Mouse (Mus musculus): Measurements from ENCODE around the gene Supt3.

Supt3 gene

GRCm38 (mm10) chr17:45054526-45054925, 277.6 kb downstream of the Supt3 start:
- DNase-seq (ENCODE audit: low spot score in 2 of 2): no peak

- no peak for DNase-seq (ENCODE audit: low spot score in 2 of 2)
These were observed 279.9 kb downstream of the Supt3 start for GRCm38 (mm10) chr17:45056894-45057293.

GRCm38 (mm10) chr17:45057780-45058179, 280.8 kb downstream of the Supt3 start:
- no peak for DNase-seq (ENCODE audit: low spot score in 2 of 2)

- no peak for DNase-seq (ENCODE audit: low spot score in 2 of 2)
These were observed 281.8 kb downstream of the Supt3 start for GRCm38 (mm10) chr17:45058566-45059363.

- no peak for DNase-seq (ENCODE audit: low spot score in 2 of 2)
These were observed 286.8 kb downstream of the Supt3 start for GRCm38 (mm10) chr17:45063776-45064175.

- DNase-seq (ENCODE audit: low spot score in 2 of 2): no peak
These were observed 288.5 kb downstream of the Supt3 start for GRCm38 (mm10) chr17:45065465-45065864.

- no peak for DNase-seq (ENCODE audit: low spot score in 2 of 2)
These were observed 290.5 kb downstream of the Supt3 start for GRCm38 (mm10) chr17:45067441-45067840.

GRCm38 (mm10) chr17:45068321-45068720, 291.4 kb downstream of the Supt3 start:
- DNase-seq (ENCODE audit: low spot score in 2 of 2): no peak

GRCm38 (mm10) chr17:45072495-45073347, 295.8 kb downstream of the Supt3 start:
- no peak for DNase-seq (ENCODE audit: low spot score in 2 of 2)

- DNase-seq (ENCODE audit: low spot score in 2 of 2): no peak
These were observed 296.3 kb downstream of the Supt3 start for GRCm38 (mm10) chr17:45073348-45073634.

- no peak for DNase-seq (ENCODE audit: low spot score in 2 of 2)
These were observed 296.8 kb downstream of the Supt3 start for GRCm38 (mm10) chr17:45073779-45074178.

- no peak for DNase-seq (ENCODE audit: low spot score in 2 of 2)
These were observed 300.0 kb downstream of the Supt3 start for GRCm38 (mm10) chr17:45076951-45077350.

- no peak for DNase-seq (ENCODE audit: low spot score in 2 of 2)
These were observed 301.1 kb downstream of the Supt3 start for GRCm38 (mm10) chr17:45077921-45078640.

- no peak for DNase-seq (ENCODE audit: low spot score in 2 of 2)
These were observed 304.6 kb downstream of the Supt3 start for GRCm38 (mm10) chr17:45081521-45081920.

- no peak for DNase-seq (ENCODE audit: low spot score in 2 of 2)
These were observed 305.1 kb downstream of the Supt3 start for GRCm38 (mm10) chr17:45081955-45082475.

GRCm38 (mm10) chr17:45086361-45086760, 309.4 kb downstream of the Supt3 start:
- no peak for DNase-seq (ENCODE audit: low spot score in 2 of 2)

- DNase-seq (ENCODE audit: low spot score in 2 of 2): no peak
These were observed 310.1 kb downstream of the Supt3 start for GRCm38 (mm10) chr17:45087022-45087421.

GRCm38 (mm10) chr17:45101064-45101463, 324.1 kb downstream of the Supt3 start:
- DNase-seq (ENCODE audit: low spot score in 2 of 2): no peak

GRCm38 (mm10) chr17:45115386-45115785, 338.4 kb downstream of the Supt3 start:
- DNase-seq (ENCODE audit: low spot score in 2 of 2): no peak

GRCm38 (mm10) chr17:45118565-45119471, 341.9 kb downstream of the Supt3 start:
- no peak for DNase-seq (ENCODE audit: low spot score in 2 of 2)

GRCm38 (mm10) chr17:45119609-45120201, 342.8 kb downstream of the Supt3 start:
- no peak for DNase-seq (ENCODE audit: low spot score in 2 of 2)

Measured in frontal cortex, postnatal 14 days (tissue).